Mouse (Mus musculus): ENCODE measurements around the gene 1810046K07Rik. TPM values are rescaled to one million over a fixed set of nuclear protein-coding genes. Genes with fewer than 3 reads are reported as not detected.

1810046K07Rik gene
- total RNA-seq, 2 experiments from 2014 or later: not detected

Other genes with a start within 250 kb of the 1810046K07Rik start
- gene 4833427G06Rik, start 226.8 kb downstream of the 1810046K07Rik start, total RNA-seq (2021): not detected
- gene Gm32742, start 163.4 kb downstream of the 1810046K07Rik start, total RNA-seq (2021): not detected
- not detected for gene Pou2af1, start 115.2 kb downstream of the 1810046K07Rik start, total RNA-seq (2021)
- gene Colca2, start 50.3 kb downstream of the 1810046K07Rik start, total RNA-seq (2021): 1 to 10 TPM; 1.3 TPM